Mouse (Mus musculus): ENCODE results near the gene Hivep2.

- TF ChIP-seq POLR2A (IDR thresholded peaks at IDR 0.05; ENCODE audit: borderline replicate concordance, control insufficient read depth, low read depth, low read length) = no peak
- no peak for TF ChIP-seq CTCF (IDR thresholded peaks at IDR 0.05; ENCODE audit: control insufficient read depth, insufficient read depth, low read length)
Measured at GRCm38 (mm10) chr10:14195778-14196650, 230.1 kb downstream of the Hivep2 start.
